Mouse (Mus musculus): ENCODE data around the gene Med24.

- TF ChIP-seq CTCF (conservative IDR thresholded peaks at IDR 0.05; ENCODE audit: low read length) (no peak), NANOG (IDR thresholded peaks at IDR 0.05; ENCODE audit: borderline replicate concordance, low read length) (no peak)
Observed at GRCm38 (mm10) chr11:98736176-98736575, 6.9 kb upstream of the Med24 start.

Measured in E14TG2a.4 (cell line).